Mouse (Mus musculus): ENCODE data around the gene Dlg5. TPM values are rescaled to one million over a fixed set of nuclear protein-coding genes. Genes with fewer than 3 reads are reported as not detected.

Dlg5 gene
- total RNA-seq, 2 experiments from 2014 or later = 33.5 to 35.9 TPM

DNA sequence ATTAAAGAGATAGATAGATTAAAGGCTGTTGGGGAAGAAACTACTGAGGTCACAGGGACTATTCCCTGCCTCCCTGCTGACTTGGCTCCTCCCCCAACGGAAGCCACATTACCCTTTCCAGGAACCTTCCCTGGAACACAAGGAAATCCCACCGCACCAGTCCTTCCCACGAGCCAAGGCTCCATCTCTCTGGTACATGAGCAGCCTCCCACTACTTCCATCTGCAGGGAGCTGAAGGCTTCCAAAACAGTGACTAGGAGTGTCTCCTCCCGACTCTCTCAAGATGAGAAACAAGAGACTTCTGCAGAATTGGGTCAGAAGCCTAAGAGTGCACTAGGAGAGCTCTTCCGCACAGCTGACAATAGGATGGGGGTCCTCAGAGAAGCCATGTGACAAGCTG lies 47.9 kb downstream of the Dlg5 start:
- DNase-seq (ENCODE audit: low spot score in 2 of 2) = peak; percentile 44 to 66

DNA sequence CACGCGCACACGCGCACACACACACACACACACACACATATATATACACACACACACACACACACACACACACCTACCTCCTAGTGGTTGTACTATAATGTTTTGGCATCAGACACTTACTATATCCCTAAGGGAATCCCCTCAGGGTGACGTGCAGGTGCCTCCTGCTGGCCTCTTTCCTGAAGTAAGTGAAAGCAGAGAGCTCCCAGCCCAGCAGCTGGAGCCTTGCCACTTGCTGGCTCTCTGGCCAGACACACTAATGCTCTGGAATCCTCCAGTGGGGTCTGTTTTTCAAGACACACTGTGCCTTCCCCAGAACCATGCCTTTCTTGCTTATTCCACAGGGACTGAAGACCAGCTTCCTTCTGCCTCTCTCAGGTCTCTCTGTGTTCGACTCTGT lies 48.8 kb downstream of the Dlg5 start:
- DNase-seq (ENCODE audit: low spot score in 2 of 2) = no peak

DNA sequence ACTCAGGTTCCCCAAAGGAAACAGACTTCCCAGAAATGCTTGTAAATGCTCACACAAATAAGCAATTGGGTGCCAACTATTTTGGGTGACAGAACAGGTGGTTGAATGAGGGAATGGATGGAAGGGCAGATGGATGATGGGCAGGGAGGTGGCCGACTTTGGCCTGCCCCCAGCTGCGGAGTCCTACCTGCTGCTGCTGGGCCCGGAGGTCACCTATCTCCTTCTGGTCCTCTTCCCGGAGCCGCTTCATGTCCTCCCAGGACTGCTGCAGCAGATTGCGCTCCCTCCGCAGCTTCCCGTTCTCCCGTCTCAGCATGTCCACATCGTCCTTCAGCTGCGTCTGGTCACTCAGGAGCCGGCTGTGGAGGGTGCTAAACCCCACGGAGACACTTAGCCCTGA lies 55.6 kb downstream of the Dlg5 start:
- no peak for DNase-seq (ENCODE audit: low spot score in 2 of 2)

DNA sequence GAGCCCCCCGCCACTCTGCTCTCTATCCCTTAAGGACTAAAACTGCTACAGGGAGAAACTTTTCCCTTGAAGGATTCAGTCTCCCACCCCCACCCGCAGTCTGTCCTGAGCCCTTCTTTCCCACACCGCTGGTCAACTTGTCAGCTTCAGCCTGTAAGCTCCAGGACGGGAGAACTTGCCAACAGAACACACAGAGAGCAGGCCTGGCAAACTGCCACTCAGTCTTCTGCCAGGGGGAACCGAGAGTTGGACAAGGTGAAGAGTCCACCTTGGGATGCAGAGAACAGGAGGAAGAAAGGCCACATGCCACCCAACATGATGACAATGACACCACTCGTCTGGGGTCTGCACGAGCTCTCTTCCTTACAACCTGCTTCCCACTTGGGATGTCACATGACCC lies 56.1 kb downstream of the Dlg5 start:
- DNase-seq (ENCODE audit: low spot score in 2 of 2) = no peak

DNA sequence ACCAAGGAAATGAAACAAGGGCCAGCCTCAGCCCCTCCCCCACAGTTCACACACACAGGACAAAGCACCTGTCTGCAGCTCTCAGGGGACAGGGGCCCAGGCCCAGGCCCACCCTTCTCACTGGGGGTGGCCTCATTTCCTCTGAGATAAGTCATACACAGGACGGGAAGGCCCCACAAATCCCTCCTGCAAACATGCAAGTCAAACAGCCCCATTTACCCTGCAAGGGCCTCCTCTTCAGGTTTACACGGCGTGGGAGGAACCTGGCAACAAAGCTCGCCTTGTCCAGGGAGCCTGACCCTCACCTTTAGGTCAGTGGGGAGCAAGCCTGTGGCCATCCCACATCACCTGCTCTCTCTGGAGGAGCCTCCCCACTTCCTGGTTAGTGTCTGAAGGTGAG lies 60.2 kb downstream of the Dlg5 start:
- no peak for DNase-seq (ENCODE audit: low spot score in 2 of 2)

DNA sequence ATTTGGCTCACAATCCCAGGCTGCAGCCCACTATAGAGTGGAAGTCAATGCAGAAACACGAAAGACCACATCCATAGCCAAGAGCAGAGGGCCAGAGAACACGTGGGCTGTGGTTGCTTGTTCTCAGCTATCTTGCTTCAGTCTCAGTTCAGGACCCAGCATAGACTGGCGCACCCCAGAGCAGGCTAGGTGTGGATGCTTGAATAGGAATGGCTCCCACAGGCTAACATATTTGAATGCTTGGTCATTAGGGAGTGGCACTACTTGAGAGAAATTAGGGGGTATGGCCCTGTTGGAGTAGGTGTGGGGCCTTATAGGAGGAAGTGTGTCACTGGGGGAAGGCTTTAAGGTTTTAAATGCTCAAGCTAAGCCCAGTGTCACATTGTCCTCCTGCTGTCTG lies 62.8 kb downstream of the Dlg5 start:
- no peak for DNase-seq (ENCODE audit: low spot score in 2 of 2)

DNA sequence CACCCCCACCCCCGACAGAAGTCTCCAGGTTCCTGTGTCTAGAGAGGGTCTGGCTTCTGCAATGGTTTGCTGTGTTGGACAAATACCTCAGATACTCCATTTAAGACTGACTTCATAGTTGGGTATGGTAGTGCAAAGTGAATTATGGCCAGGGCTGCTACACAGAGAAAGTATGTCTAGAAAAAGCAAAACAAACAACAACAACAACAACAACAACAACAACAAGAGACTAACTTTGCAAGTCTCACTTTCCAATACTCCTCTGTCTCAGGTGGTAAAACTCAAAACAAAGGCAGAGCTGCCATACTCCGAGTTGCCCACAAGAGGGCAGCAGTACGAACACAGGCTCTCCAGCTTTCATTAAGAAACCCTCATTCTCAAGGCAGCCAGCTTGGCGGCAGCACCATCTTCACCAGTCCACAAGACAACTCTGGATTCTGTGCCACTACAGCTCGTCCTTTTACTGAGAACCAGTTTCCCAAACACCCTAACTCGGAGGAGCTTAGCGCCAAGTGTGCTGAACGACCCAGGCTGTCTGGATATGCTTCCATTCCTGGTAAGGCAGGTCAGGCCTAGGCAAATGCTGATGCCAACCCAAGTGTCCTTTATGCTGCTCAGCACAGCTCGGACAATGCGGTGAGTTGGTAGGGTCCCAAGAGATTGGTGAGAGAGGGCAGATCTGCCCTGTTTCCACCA lies 63.8 kb downstream of the Dlg5 start:
- peak; percentile 75 to 80 for DNase-seq (ENCODE audit: low spot score in 2 of 2)

DNA sequence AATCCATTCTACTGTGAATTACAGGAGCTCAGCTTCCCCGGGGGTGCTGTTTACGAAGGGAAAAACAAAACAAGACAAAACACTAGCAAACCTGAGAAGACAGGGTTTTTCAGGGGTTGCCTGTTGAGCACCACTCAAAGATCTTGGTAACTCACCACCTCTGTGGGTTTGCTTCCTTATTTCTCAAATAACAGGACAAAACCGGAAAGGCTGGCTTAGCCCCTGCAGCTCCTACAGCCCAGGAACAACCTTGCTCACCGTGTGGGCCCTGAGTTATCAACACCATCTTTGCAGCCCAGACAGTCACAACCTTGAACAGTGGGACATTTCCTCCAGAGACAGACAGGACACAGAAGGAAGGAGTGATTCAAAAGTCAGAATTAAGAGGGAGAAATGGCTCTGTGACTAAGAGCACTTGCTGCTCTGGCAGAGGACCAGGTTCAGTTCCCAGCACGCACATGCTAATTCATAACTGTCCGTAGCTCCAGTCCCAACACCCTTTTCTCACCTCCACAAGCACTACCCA lies 66.2 kb downstream of the Dlg5 start:
- no peak for DNase-seq (ENCODE audit: low spot score in 2 of 2)

DNA sequence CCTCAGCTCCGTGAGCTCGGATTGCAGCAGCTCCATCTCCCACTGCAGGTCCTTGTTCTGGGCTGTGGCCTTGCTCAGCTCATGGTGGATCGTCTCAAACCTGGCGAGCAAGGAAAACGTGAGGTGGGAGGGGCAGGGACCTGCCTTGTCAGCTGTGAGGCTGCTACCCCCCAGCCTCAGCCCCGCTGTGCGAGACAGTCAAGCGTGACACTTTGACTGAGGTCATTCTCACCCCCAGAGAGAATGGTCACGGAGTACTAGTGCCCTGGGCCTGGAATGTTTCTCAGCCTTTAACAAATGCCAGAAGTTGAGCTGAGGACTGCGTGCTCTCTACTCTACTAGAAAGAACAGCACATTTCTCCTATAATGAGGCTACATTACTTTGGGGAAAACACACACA lies 69.1 kb downstream of the Dlg5 start:
- DNase-seq (ENCODE audit: low spot score in 2 of 2) = no peak

DNA sequence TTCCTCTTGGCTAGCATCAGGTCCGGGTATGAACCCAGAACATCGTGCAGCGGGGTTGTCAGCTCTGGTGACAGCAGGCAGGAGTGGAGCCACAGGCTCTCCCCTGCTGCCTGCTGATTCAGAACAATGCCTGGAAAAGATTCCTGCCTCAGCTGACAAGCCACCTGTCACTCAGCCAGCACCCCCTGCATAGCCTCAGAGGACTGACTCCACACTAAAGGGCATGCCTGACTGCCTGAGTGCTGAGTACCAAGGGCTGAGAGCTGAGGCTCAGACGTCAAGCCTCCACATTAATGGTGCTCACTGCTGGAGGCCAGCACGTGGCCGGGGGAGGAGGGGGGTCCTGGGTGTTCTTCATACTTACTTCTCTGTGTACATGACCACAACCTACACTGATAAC lies 72.4 kb downstream of the Dlg5 start:
- no peak for DNase-seq (ENCODE audit: low spot score in 2 of 2)

DNA sequence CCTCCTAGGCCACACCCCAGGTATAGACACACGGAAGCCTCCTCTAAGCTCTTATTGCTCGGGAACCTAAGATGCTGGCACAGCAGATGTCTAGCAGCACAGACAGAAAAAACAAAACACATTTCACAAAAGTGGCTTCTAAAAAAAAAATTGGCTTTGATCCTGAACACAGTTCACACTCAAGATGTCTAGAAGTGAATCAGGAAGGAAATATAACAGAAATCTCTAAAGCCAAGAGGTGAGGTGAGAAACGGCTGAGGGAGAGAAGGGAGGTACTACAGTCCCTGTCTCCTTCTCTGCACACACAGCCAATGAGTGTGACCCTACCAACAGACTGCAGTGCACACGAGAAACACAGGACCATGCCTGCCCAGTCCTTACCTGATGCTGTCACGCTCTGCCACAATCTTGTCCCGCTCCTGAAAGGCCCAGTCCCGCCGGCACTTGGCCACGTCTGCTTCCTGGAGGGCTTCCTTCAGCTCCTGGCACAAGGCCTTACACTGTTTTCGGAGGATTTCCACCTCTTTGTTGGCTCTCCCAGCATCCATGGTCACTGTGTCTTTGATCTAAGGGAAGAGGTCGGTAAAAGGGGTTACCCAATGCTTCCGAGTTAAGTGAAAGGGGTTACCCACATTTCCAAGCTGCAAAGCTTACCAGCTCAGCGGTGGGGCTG lies 73.9 kb downstream of the Dlg5 start:
- DNase-seq (ENCODE audit: low spot score in 2 of 2) = no peak

DNA sequence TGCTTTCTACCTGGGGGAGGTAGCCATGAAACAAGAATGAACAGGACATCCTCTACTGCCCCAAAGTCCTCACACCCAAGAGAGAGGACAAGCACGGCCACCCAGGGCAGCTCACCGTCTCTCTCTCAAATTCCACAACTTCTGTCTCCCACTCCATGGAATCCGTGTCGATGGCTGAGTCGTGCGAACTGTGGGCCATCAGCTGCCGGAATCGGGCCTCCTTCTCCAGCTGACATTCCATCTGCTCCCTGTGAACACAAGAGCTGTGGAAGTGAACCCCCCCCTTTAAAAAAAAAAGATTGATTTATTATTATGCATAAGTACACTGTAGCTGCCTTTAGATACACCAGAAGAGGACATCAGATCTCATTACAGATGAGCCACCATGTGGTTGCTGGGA lies 79.7 kb downstream of the Dlg5 start:
- peak in 1 of 2 experiments; percentile 30 for DNase-seq (ENCODE audit: low spot score in 2 of 2)

DNA sequence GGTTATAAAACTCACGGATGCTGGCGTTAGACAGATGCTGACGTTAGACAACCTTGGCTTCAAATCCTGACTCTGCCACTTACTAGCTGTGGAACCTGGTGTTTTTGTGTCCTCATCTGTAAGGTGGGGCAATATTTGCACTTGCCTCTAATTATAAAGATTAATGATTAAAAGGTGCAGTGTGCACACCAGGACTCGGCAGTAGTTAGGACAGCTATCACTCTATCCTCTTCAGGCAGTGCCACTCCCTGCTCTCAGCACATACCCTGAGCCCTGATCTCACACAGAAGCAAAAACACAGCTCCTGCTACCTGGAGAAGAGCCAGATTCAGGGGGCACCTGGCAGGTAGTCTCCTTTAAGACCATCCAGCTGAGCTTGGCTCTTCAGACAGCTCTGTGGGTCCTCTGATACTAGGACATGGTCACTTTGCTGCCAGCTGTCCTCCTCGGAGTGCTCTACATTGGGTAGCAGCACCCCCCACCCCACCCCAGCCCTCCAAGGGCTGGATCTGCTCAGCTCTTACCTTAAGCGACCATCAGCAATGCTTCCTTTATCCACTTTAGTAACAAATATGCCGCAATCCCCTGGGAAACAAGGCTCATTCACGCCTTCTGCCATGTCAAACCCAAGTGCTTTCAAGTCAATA lies 80.9 kb downstream of the Dlg5 start:
- no peak for DNase-seq (ENCODE audit: low spot score in 2 of 2)

DNA sequence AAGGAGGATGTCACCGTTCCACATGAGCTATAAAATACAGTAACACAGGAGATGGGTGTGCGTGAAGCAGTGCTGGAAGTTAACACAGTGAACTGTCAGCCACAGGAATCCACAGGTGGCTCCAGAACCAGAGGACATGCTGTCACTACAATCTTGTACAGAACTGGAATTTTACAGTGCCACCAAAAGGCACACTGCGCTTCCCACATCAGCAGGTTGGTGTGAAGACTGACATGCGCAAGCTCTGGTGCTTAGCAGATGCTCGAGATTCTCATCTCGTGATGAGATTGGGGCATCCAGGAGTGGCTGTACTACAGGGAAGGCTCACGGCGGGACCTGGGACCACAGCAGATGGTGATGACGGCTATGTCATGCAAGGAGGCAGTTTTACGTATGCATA lies 82.9 kb downstream of the Dlg5 start:
- DNase-seq (ENCODE audit: low spot score in 2 of 2) = no peak

DNA sequence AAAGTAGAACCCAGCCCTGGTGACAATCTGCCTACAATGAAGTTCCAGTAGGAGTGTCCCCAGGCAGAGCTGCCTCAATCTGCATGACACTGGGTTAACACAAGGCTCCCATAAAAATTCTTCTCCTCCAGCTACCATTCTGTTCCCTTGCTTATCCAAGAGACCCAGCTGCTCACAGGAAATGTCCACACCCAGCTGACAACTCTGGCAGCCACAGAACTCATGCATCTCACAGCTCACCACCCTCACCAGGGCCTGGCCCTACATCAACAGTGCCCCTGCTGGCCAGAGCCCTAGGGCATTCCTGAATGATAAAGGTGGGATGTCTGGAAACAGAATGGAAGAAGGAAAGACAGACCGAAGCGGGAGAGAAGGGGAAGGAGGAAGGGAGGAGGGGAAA lies 96.8 kb downstream of the Dlg5 start:
- DNase-seq (ENCODE audit: low spot score in 2 of 2) = no peak

DNA sequence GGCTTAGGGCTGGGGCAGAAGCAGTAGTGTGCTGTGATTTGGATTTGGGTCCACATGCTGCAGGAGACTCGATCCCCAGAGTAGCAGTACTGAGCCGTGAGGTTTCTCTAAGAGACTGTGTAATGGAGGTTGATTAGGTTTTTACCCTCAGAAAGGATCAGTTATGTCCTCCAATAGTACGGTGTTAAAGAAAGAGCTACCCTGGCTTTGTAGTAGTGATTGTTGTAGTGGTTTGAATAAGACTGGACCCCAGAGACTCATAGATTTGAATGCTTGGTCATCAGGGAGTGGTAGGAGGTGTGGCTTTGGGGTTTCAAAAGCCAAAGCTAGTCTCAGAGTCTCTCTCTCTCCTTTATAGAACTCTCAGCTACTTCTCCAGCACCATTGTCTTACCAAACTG lies 100.9 kb downstream of the Dlg5 start:
- no peak for DNase-seq (ENCODE audit: low spot score in 2 of 2)

DNA sequence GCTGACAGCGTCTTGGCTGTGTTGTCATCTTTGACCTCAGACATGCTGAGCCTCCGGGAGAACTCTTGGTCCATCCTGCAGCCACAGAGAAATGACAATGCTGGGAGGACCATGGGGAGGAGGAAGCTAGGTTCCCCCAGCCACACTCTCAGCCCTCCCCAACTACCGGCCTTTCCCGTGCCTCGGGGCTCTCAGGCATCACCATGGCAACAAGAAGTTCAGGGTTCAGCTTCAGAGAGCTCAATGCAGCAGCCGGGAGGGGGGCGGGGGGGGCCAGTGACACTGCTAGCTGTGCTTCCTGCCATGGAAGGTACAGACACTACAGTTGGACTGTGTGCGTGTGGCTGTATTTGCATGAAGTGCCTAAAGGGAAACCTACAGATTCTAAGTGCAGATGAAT lies 101.3 kb downstream of the Dlg5 start:
- no peak for DNase-seq (ENCODE audit: low spot score in 2 of 2)

DNA sequence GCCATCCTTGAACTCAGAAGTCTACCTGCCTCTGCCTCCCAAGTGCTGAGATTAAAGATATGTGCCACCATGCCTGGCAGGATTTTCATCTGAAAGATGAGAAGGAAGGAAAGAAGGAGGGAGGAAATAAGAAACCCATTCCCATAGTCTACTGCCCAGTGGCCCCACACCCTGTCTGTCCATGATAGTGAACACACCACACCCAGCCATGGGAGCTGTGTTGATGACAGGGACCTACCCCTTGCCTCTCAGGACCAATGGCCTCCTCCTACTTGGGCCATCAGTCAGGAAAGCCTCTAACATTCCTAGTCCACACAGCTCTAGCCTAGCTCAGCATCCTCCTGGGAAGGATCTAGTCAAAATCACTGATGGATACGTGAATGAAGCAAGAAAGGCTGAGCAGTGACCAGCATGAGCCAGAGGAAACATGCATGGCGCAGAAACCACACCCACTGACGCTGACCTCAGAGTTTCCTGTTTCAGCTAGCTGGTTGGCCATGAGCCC lies 102.7 kb downstream of the Dlg5 start:
- no peak for DNase-seq (ENCODE audit: low spot score in 2 of 2)

DNA sequence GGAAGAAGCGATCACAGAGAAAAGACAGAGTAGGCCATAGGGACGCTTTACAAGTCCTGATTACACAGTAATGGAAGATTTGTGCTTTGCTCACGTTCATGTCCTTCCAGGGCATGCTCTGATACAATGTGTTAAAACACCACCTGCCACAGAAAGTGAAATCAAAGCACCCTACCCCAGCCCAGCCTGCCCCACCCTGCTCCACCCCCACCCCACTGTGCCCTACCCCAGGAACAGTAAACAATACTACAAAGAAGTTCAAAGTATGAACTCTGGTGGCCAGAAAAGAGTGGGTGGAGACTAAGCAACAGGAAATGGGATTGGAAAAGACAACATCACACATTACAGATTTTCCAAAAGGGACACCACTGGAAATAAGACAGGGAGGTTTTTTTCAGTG lies 104.0 kb downstream of the Dlg5 start:
- DNase-seq (ENCODE audit: low spot score in 2 of 2) = no peak

DNA sequence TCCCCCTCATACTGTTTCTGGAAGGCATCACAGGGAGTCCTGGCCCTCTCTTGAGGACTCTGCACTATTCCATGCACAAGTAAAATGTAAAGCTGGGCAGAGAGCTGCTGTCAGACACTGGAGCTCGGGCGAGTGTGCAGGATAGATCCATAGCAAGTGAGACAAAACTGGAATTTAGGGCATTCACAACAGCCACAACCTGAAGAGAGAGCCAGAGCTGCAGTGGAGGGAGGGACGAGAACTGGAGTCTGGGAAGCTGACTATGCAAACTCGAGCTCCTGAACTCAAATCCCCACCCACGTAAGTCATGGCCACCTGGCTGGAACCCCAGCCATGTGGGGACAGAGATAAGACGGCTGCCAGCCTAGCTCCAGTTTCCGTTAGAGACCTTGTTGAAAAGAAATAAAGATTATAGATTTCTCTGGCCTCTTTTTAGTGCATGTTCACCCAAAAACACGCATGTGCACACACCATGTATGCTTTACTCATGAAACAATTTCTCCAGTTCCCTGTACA lies 105.4 kb downstream of the Dlg5 start:
- no peak for DNase-seq (ENCODE audit: low spot score in 2 of 2)

DNA sequence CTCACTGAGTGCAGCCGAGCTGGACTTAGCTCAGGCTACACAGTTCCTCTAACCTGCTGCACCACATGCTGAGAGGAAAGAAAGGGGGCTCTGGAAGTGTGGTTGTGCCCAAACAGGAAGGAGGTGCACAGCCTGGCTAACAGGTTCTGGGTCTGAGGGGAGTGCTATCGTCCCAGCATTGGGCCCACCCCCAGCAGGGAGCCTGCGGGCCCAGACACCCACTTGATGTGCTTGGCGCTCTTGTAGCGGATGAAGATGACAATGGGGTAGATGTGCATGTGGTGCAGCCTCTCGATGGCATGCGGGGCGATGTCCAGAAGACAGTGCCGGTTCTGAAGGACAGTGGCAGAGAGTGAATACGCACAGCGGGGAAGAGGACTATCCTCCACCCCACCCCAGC lies 108.8 kb downstream of the Dlg5 start:
- no peak for DNase-seq (ENCODE audit: low spot score in 2 of 2)
